Mouse (Mus musculus) midbrain, postnatal 0 days (tissue): ENCODE data around the gene Mfsd12. TPM values are rescaled to one million over a fixed set of nuclear protein-coding genes. Genes with fewer than 3 reads are reported as not detected.

Experiments used
- ATAC-seq: fragments of 200-750 bp; cut with Nextera tagmentation; 2 replicates; pipeline ENCODE4 v1.8.0; 2017; ENCODE audit warnings: moderate number of reproducible peaks, mild to moderate bottlenecking, moderate TSS enrichment, moderate library complexity; ENCODE audit not compliant: low FRiP score
- DNase-seq: peaks from one replicate; pipeline ENCODE4 v3.0.0-alpha.2; 2015; ENCODE audit warnings: low spot score
- H3K27ac ChIP-seq: fragments of 300-500 bp; sonication (generic); 2 replicates; pipeline ENCODE4 v1.5.1; 2014; ENCODE audit warnings: low read depth, mild to moderate bottlenecking, low read length, mixed read lengths
- H3K27me3 ChIP-seq: fragments of 300-500 bp; sonication (generic); 2 replicates; pipeline ENCODE4 v1.6.1; 2014; ENCODE audit warnings: low read length, control low read depth, mixed read lengths; ENCODE audit not compliant: insufficient read depth
- H3K36me3 ChIP-seq: fragments of 300-500 bp; sonication (generic); 2 replicates; pipeline ENCODE4 v1.6.1; 2014; ENCODE audit warnings: low read length, control low read depth, mixed read lengths; ENCODE audit not compliant: insufficient read depth
- H3K4me1 ChIP-seq: fragments of 300-500 bp; sonication (generic); 2 replicates; pipeline ENCODE4 v1.6.1; 2014; ENCODE audit warnings: mild to moderate bottlenecking, control low read depth, antibody characterized with exemption, low read length, mixed read lengths; ENCODE audit not compliant: insufficient read depth
- H3K4me2 ChIP-seq: fragments of 300-500 bp; sonication (generic); 2 replicates; pipeline ENCODE4 v1.6.1; 2014; ENCODE audit warnings: low read depth, mild to moderate bottlenecking, low read length, mixed read lengths; ENCODE audit not compliant: poor library complexity, severe bottlenecking
- H3K4me3 ChIP-seq: fragments of 300-500 bp; sonication (generic); 2 replicates; pipeline ENCODE4 v1.5.1; 2014; ENCODE audit warnings: low read depth, mild to moderate bottlenecking, low read length, moderate library complexity
- H3K9ac ChIP-seq: fragments of 300-500 bp; sonication (generic); replicated peaks from 2 replicates; pipeline ENCODE4 v1.6.1; 2014; ENCODE audit warnings: mild to moderate bottlenecking, low read length, moderate library complexity, mixed read lengths; ENCODE audit not compliant: poor library complexity, severe bottlenecking
- H3K9me3 ChIP-seq: fragments of 300-500 bp; sonication (generic); 2 replicates; pipeline ENCODE4 v1.6.1; 2016; ENCODE audit warnings: low read length, control low read depth
- CTCF ChIP-seq: IDR thresholded peaks from 2 replicates; pipeline ENCODE4 v1.5.1; 2016; ENCODE audit warnings: antibody characterized with exemption, mild to moderate bottlenecking
- WGBS: fragments of 180-500 bp; shearing (Covaris S2); extraction: QIAGEN DNeasy Blood & Tissue Kit; methylation state at CpG from one replicate; pipeline ENCODE4 v1.1.7; 2014; 5-methylcytosine and 5-hydroxymethylcytosine counted together
- polyA plus RNA-seq: library from polyadenylated mRNA; unstranded; fragments of >200 nt; fragmentation: Nextera tagmentation; extraction: Ambion mirVana; gene quantifications from 2 replicates; pipeline ENCODE4 v1.2.1, GENCODE M21; 2015
- total RNA-seq: library from RNA; depleted of rRNA; stranded (reverse); fragments of >200 nt; gene quantifications from 2 replicates; pipeline ENCODE4 v1.2.3, GENCODE M21; 2014

Mfsd12 gene
- total and polyA plus RNA-seq, 2 experiments from 2014 or later = 13.6 to 40.6 TPM

- Histone ChIP-seq H3K9ac (0 out of 2 replicates have a peak overlapping the region, but pooled peaks have one; percentile 8), H3K27me3 (peaks cover 11% of the 10 kb centered on the region), H3K4me2 (no peak overlapping the region), H3K36me3 (peaks cover 27% of the 10 kb centered on the region), H3K9me3 (no peaks in the 10 kb centered on the region), H3K27ac (no peak overlapping the region), H3K4me1 (no peaks in the 10 kb centered on the region), H3K4me3 (no peak overlapping the region)
- ATAC-seq = no peak
- DNase-seq = no peak
- TF ChIP-seq CTCF = no peak
- 59% methylated on average over 4 of the region's 4 CpGs for WGBS
Measured at GRCm38 (mm10) chr10:81330007-81330406, 27.3 kb upstream of the Mfsd12 start.

GRCm38 (mm10) chr10:81332277-81332676 is 25.0 kb upstream of the Mfsd12 start:
- DNase-seq (no peak), ATAC-seq (no peak)
- no peak overlapping the region for H3K4me3 ChIP-seq
- H3K27ac ChIP-seq = no peak overlapping the region
- no peak for TF ChIP-seq CTCF
- peaks cover 11% of the 10 kb centered on the region for H3K27me3 ChIP-seq
- H3K36me3 ChIP-seq = peaks cover 4% of the 10 kb centered on the region; the same call in 1 of the 2 replicates
- H3K4me1 ChIP-seq = no peaks in the 10 kb centered on the region
- no peaks in the 10 kb centered on the region for H3K9me3 ChIP-seq
- no peak overlapping the region for H3K9ac ChIP-seq
- 11% methylated on average over 29 of the region's 29 CpGs for WGBS
- H3K4me2 ChIP-seq = no peak overlapping the region

- WGBS = 55% methylated on average over 11 of the region's 11 CpGs
- Histone ChIP-seq H3K9ac (no peak overlapping the region), H3K27me3 (peaks cover 11% of the 10 kb centered on the region), H3K36me3 (no peaks in the 10 kb centered on the region), H3K4me2 (no peak overlapping the region), H3K4me1 (no peaks in the 10 kb centered on the region), H3K9me3 (no peaks in the 10 kb centered on the region), H3K27ac (no peak overlapping the region), H3K4me3 (no peak overlapping the region)
- ATAC-seq = no peak
- TF ChIP-seq CTCF = no peak
- no peak for DNase-seq
Measured at GRCm38 (mm10) chr10:81334324-81334723, 23.0 kb upstream of the Mfsd12 start.

- 0 out of 2 replicates have a peak overlapping the region, but pooled peaks have one; percentile 8 for H3K9ac ChIP-seq
- H3K4me3 ChIP-seq = no peak overlapping the region
- H3K9me3 ChIP-seq = no peaks in the 10 kb centered on the region
- H3K27me3 ChIP-seq = peaks cover 11% of the 10 kb centered on the region
- H3K27ac ChIP-seq = no peak overlapping the region
- ATAC-seq (no peak), DNase-seq (no peak)
- WGBS = 35% methylated on average over 16 of the region's 19 CpGs
- no peaks in the 10 kb centered on the region for H3K36me3 ChIP-seq
- no peaks in the 10 kb centered on the region for H3K4me1 ChIP-seq
- H3K4me2 ChIP-seq = no peak overlapping the region
- no peak for TF ChIP-seq CTCF
Measured at GRCm38 (mm10) chr10:81335393-81336340, 21.6 kb upstream of the Mfsd12 start.

GRCm38 (mm10) chr10:81336558-81336957 is 20.7 kb upstream of the Mfsd12 start:
- Histone ChIP-seq H3K4me3 (no peak overlapping the region), H3K36me3 (no peaks in the 10 kb centered on the region), H3K9ac (no peak overlapping the region), H3K27me3 (peaks cover 15% of the 10 kb centered on the region), H3K27ac (no peak overlapping the region), H3K4me1 (no peaks in the 10 kb centered on the region), H3K9me3 (no peaks in the 10 kb centered on the region), H3K4me2 (no peak overlapping the region)
- TF ChIP-seq CTCF = no peak
- ATAC-seq = no peak
- WGBS = 99% methylated on average over 4 of the region's 4 CpGs
- DNase-seq = no peak
